In the genomic region with DNA sequence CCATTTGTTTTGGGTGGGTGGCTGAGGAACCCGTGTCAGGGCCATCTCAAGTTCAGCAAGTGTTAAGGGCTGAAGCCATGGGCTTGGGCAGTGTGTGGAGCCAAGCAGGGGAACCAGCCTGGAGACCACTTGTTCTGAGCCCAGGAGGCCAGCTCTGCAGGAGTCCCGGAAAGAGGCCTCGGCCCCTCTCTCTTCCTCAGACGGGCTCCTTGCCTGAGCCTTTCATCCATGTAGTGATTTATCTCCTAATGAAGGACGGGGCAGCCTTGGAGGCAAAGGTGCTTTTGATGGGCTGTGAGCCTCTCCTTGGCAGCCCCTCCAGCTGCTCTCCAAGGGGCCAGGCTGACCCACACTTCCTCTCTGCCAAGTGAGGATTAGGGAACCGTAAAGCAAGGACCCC, we compare ENCODE assay signal across 31 mouse cellular contexts. TPM values are rescaled to one million over a fixed set of nuclear protein-coding genes. Genes with fewer than 3 reads are reported as not detected.
DNase-seq lines count a peak whose midpoint lies in the region; ATAC-seq lines count a peak whose summit lies in the region.
"Had no signal": no experiment of that assay in that cellular context is flagged by ENCODE, and none has a peak within 500 bp of the region (broad histone marks: within the 10 kb centered on the region; RNA-seq: fewer than 3 reads in every experiment).

No protein-coding gene starts in this region.

- no peaks in the 10 kb centered on the region for H3K36me3 ChIP-seq in forebrain, embryonic 10.5 days (replicated peaks)
- no peaks in the 10 kb centered on the region for H3K36me3 ChIP-seq in forebrain, embryonic 12.5 days (replicated peaks)
- no peaks in the 10 kb centered on the region for H3K36me3 ChIP-seq in kidney, embryonic 14.5 days (ENCODE audit: control insufficient read depth, insufficient read depth, low read length)
- no peaks in the 10 kb centered on the region for H3K36me3 ChIP-seq in kidney, embryonic 16.5 days (ENCODE audit: insufficient read depth, low read length)
- H3K36me3 ChIP-seq in embryonic facial prominence, embryonic 10.5 days (replicated peaks), result no peaks in the 10 kb centered on the region
- H3K36me3 ChIP-seq in limb, embryonic 10.5 days, result no peaks in the 10 kb centered on the region
- H3K36me3 ChIP-seq: embryonic facial prominence, embryonic 12.5 days; heart, embryonic 13.5 days; intestine, embryonic 15.5 days; liver, embryonic 15.5 days; neural tube, embryonic 13.5 days had no signal

- ATAC-seq in forebrain, embryonic 12.5 days (ENCODE audit: low FRiP score), result no peak
- ATAC-seq in kidney, embryonic 14.5 days (ENCODE audit: low FRiP score, low TSS enrichment), result peak; percentile 43; the same call in 1 of the 2 replicates
- no peak for ATAC-seq in kidney, embryonic 16.5 days (ENCODE audit: low FRiP score, low TSS enrichment)
- ATAC-seq: hindbrain, postnatal 0 days; intestine, embryonic 15.5 days had no signal

- H3K9ac ChIP-seq in forebrain, embryonic 12.5 days, result no peak overlapping the region
- no peak overlapping the region for H3K9ac ChIP-seq in kidney, embryonic 14.5 days (ENCODE audit: low read depth, low read length)
- no peak overlapping the region for H3K9ac ChIP-seq in kidney, embryonic 16.5 days (replicated peaks; ENCODE audit: low read length)
- H3K9ac ChIP-seq: embryonic facial prominence, embryonic 12.5 days; heart, embryonic 13.5 days; intestine, embryonic 15.5 days; liver, embryonic 15.5 days; lung, embryonic 14.5 days; neural tube, embryonic 13.5 days had no signal

- no peak for DNase-seq in forebrain, embryonic 10.5 days (ENCODE audit: extremely low spot score, low spot score)
- no peak for DNase-seq in embryonic facial prominence, embryonic 10.5 days (ENCODE audit: low spot score)
- DNase-seq in limb, embryonic 10.5 days (ENCODE audit: low spot score), result peak; percentile 53
- DNase-seq in heart, postnatal 36 days, result no peak
- no peak for DNase-seq in thymus, postnatal 0 days (ENCODE audit: low spot score)
- DNase-seq: cerebellum, adult 8-10 months; cerebellum, postnatal 25 days; gastrocnemius, postnatal 10 days; heart, postnatal 10 days; kidney, adult 2 months; kidney, postnatal 10 days; layer of hippocampus, postnatal 36 days; left cerebral cortex, postnatal 4 days; lung, embryonic 14.5 days; lung, postnatal 14 days; retina, postnatal 1 day; right cerebral cortex, postnatal 14 days; thymus, postnatal 14 days had no signal

- peak overlapping the region; percentile 58 for H3K27ac ChIP-seq in forebrain, embryonic 10.5 days
- no peak overlapping the region for H3K27ac ChIP-seq in forebrain, embryonic 12.5 days
- no peak overlapping the region for H3K27ac ChIP-seq in kidney, embryonic 14.5 days (ENCODE audit: low read depth, low read length)
- H3K27ac ChIP-seq in kidney, embryonic 16.5 days (ENCODE audit: low read length), result no peak overlapping the region
- peak overlapping the region; percentile 49; the same call in 1 of the 2 replicates for H3K27ac ChIP-seq in embryonic facial prominence, embryonic 10.5 days (replicated peaks)
- H3K27ac ChIP-seq in limb, embryonic 10.5 days, result peak overlapping the region; percentile 80
- H3K27ac ChIP-seq: embryonic facial prominence, embryonic 12.5 days; heart, embryonic 13.5 days; hindbrain, postnatal 0 days; intestine, embryonic 15.5 days; liver, embryonic 15.5 days; neural tube, embryonic 13.5 days had no signal

- H3K9me3 ChIP-seq in forebrain, embryonic 10.5 days, result peaks cover 5% of the 10 kb centered on the region
- H3K9me3 ChIP-seq in forebrain, embryonic 12.5 days, result peaks cover 7% of the 10 kb centered on the region; the same call in 1 of the 2 replicates
- H3K9me3 ChIP-seq in kidney, embryonic 14.5 days (ENCODE audit: control insufficient read depth, low read length), result no peaks in the 10 kb centered on the region
- 0 out of 2 replicates have a peak, but pooled peaks cover 3% of the 10 kb centered on the region for H3K9me3 ChIP-seq in kidney, embryonic 16.5 days (ENCODE audit: low read length)
- 0 out of 2 replicates have a peak, but pooled peaks cover 5% of the 10 kb centered on the region for H3K9me3 ChIP-seq in embryonic facial prominence, embryonic 10.5 days
- no peaks in the 10 kb centered on the region for H3K9me3 ChIP-seq in limb, embryonic 10.5 days (replicated peaks)
- H3K9me3 ChIP-seq: embryonic facial prominence, embryonic 12.5 days; intestine, embryonic 15.5 days; liver, embryonic 15.5 days; neural tube, embryonic 13.5 days had no signal

- H3K4me3 ChIP-seq in forebrain, embryonic 10.5 days, result no peak overlapping the region
- H3K4me3 ChIP-seq in forebrain, embryonic 12.5 days (replicated peaks), result no peak overlapping the region
- no peak overlapping the region for H3K4me3 ChIP-seq in kidney, embryonic 14.5 days (ENCODE audit: low read length)
- no peak overlapping the region for H3K4me3 ChIP-seq in kidney, embryonic 16.5 days (ENCODE audit: low read length)
- H3K4me3 ChIP-seq in embryonic facial prominence, embryonic 10.5 days, result no peak overlapping the region
- 0 out of 2 replicates have a peak overlapping the region, but pooled peaks have one; percentile 7 for H3K4me3 ChIP-seq in limb, embryonic 10.5 days
- H3K4me3 ChIP-seq: embryonic facial prominence, embryonic 12.5 days; heart, embryonic 13.5 days; intestine, embryonic 15.5 days; liver, embryonic 15.5 days; myocyte; neural tube, embryonic 13.5 days had no signal

- 47% methylated on average over 6 of the region's 6 CpGs for WGBS in forebrain, embryonic 10.5 days
- 50% methylated on average over 6 of the region's 6 CpGs for WGBS in forebrain, embryonic 12.5 days
- WGBS in kidney, embryonic 14.5 days, result 6% methylated on average over 6 of the region's 6 CpGs
- 15% methylated on average over 6 of the region's 6 CpGs for WGBS in kidney, embryonic 16.5 days
- 50% methylated on average over 6 of the region's 6 CpGs for WGBS in embryonic facial prominence, embryonic 10.5 days
- whole genome bisulfite sequencing in limb, embryonic 10.5 days, result 5% methylated on average over 6 of the region's 6 CpGs

- no peak overlapping the region for H3K4me2 ChIP-seq in forebrain, embryonic 12.5 days
- no peak overlapping the region for H3K4me2 ChIP-seq in kidney, embryonic 14.5 days (replicated peaks; ENCODE audit: low read depth, low read length)
- H3K4me2 ChIP-seq in kidney, embryonic 16.5 days (replicated peaks; ENCODE audit: low read depth, low read length), result no peak overlapping the region
- H3K4me2 ChIP-seq: embryonic facial prominence, embryonic 12.5 days; heart, embryonic 13.5 days; intestine, embryonic 15.5 days; liver, embryonic 15.5 days; lung, embryonic 14.5 days; neural tube, embryonic 13.5 days had no signal

- H3K4me1 ChIP-seq in forebrain, embryonic 10.5 days, result peaks cover 16% of the 10 kb centered on the region
- H3K4me1 ChIP-seq in forebrain, embryonic 12.5 days, result peaks cover 8% of the 10 kb centered on the region
- H3K4me1 ChIP-seq in kidney, embryonic 14.5 days (ENCODE audit: control insufficient read depth, insufficient read depth, low read length), result no peaks in the 10 kb centered on the region; the same call in 1 of the 2 replicates
- H3K4me1 ChIP-seq in kidney, embryonic 16.5 days (ENCODE audit: insufficient read depth, low read length), result no peaks in the 10 kb centered on the region
- peaks cover 13% of the 10 kb centered on the region; the same call in 1 of the 2 replicates for H3K4me1 ChIP-seq in embryonic facial prominence, embryonic 10.5 days
- H3K4me1 ChIP-seq in limb, embryonic 10.5 days, result peaks cover 32% of the 10 kb centered on the region
- H3K4me1 ChIP-seq: embryonic facial prominence, embryonic 12.5 days; heart, embryonic 13.5 days; intestine, embryonic 15.5 days; liver, embryonic 15.5 days had no signal

- peaks cover 83% of the 10 kb centered on the region for H3K27me3 ChIP-seq in forebrain, embryonic 10.5 days (ENCODE audit: poor library complexity, severe bottlenecking)
- H3K27me3 ChIP-seq in forebrain, embryonic 12.5 days, result peaks cover 32% of the 10 kb centered on the region; the same call in 1 of the 2 replicates
- no peaks in the 10 kb centered on the region for H3K27me3 ChIP-seq in kidney, embryonic 14.5 days (ENCODE audit: control insufficient read depth, insufficient read depth, low read length)
- H3K27me3 ChIP-seq in kidney, embryonic 16.5 days (ENCODE audit: insufficient read depth, low read length), result no peaks in the 10 kb centered on the region
- H3K27me3 ChIP-seq in embryonic facial prominence, embryonic 10.5 days (replicated peaks; ENCODE audit: low read depth, poor library complexity, severe bottlenecking), result peaks cover 44% of the 10 kb centered on the region
- no peaks in the 10 kb centered on the region; the same call in 1 of the 2 replicates for H3K27me3 ChIP-seq in limb, embryonic 10.5 days (ENCODE audit: low read depth, poor library complexity, severe bottlenecking)
- H3K27me3 ChIP-seq: neural tube, embryonic 13.5 days had no signal

- intact Hi-C loops in heart, postnatal 36 days (cut with DNase I), result no loop called here

RNA-seq across cellular contexts. Expression of gene Lmx1b, which starts 42.8 kb away (rescaled TPM):
- polyA plus RNA-seq in forebrain, embryonic 10.5 days (2016; fragmentation: Nextera tagmentation; extraction: Ambion mirVana), result 1.3 and 1.5 TPM in 2 replicates
- polyA plus RNA-seq in forebrain, embryonic 12.5 days (2016; fragmentation: Nextera tagmentation; extraction: Ambion mirVana), result 0.84 and 0.91 TPM in 2 replicates
- 1.9 and 2.2 TPM in 2 replicates for polyA plus RNA-seq in kidney, embryonic 14.5 days (2014; fragmentation: Nextera tagmentation; extraction: Ambion mirVana)
- 0.94 and 1.3 TPM in 2 replicates for polyA plus RNA-seq in kidney, embryonic 16.5 days (2015; fragmentation: Nextera tagmentation; extraction: Ambion mirVana)
- polyA plus RNA-seq in embryonic facial prominence, embryonic 10.5 days (2016; fragmentation: Nextera tagmentation; extraction: Ambion mirVana), result 0.85 and 0.99 TPM in 2 replicates
- polyA plus RNA-seq in limb, embryonic 10.5 days (2016; fragmentation: Nextera tagmentation; extraction: Ambion mirVana), result 11.0 and 13.9 TPM in 2 replicates
- under 1 TPM; 0.05 to 0.08 TPM for total RNA-seq in heart, postnatal 36 days (2021)
- polyA plus RNA-seq in thymus, postnatal 0 days (2015; fragmentation: Nextera tagmentation; extraction: Ambion mirVana), result 0.05 TPM in 1 of 2 replicates, not detected in the other
- total RNA-seq: heart, postnatal 10 days; liver, adult 2 months had no signal
- polyA plus RNA-seq: gonadal fat pad, adult 2 months; heart, embryonic 13.5 days; liver, adult 2 months; liver, embryonic 15.5 days; myocyte; stomach, embryonic 14.5 days had no signal

Comparison
In these comparisons a context has a peak if more than half of its experiments do, and no peak if none do; other contexts are left out.
1. H3K27ac ChIP-seq: peak in forebrain, embryonic 10.5 days (single experiment), embryonic facial prominence, embryonic 10.5 days (single experiment) and limb, embryonic 10.5 days (single experiment); none in forebrain, embryonic 12.5 days (single experiment), kidney, embryonic 14.5 days (single experiment) and kidney, embryonic 16.5 days (single experiment).